Mouse (Mus musculus): ENCODE measurements around the gene Vamp1.

DNA sequence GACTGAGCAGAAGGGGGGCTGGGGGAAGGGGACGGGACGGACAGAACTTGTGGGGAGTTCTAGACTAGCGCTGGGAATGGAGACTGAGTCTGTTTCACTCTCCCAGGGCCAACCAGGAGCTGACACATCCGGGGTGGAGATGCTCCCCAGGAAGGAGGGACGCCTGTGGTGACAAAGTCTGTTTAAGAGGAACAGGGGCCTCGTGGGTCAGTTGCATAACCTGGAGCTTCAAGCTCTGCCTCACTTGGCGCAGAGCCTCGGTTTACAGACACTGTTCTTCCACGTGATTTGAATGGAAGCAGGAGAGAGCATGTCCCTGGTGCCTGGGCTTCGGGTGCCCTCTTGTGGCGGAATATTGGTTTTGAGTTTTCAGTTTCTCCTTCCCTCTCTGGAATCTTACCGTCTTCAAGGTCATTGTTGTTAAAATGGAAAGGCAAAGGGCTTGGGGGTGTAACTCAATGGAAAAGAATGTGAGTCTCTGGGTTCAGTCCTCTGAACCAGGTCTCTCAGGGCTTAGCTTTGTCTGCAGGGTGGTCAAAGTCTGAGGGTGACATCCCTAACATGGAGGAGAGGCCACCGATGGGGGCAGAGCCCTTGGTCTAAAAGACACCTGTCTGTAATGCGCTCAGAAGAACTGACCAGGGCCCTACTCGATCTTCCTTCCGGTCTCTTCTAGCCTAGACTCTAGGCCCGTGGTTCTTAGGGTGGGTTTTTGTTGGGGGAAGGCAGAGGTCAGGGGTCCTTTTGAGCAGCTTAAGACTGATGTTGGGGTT, 56.3 kb downstream of the Vamp1 start:
- TF ChIP-seq CTCF (IDR thresholded peaks at IDR 0.05; ENCODE audit: control insufficient read depth, insufficient read depth, insufficient read length) (no peak), MYOD1 (IDR thresholded peaks at IDR 0.05; ENCODE audit: control insufficient read depth, insufficient read length, low read depth) (no peak), MYOG (IDR thresholded peaks at IDR 0.05; ENCODE audit: control insufficient read depth, extremely low read depth, insufficient read length) (no peak), USF1 (IDR thresholded peaks at IDR 0.05; ENCODE audit: low read depth) (peak; percentile 81), MAX (IDR thresholded peaks at IDR 0.05) (peak; percentile 88)
